Mouse (Mus musculus): Measurements from ENCODE around the gene Fam229a. TPM values are rescaled to one million over a fixed set of nuclear protein-coding genes. Genes with fewer than 3 reads are reported as not detected.

Gene Fam229a
- 0.10 TPM for polyA plus RNA-seq (2012; fragmentation: generic; extraction: Trizol)

DNA sequence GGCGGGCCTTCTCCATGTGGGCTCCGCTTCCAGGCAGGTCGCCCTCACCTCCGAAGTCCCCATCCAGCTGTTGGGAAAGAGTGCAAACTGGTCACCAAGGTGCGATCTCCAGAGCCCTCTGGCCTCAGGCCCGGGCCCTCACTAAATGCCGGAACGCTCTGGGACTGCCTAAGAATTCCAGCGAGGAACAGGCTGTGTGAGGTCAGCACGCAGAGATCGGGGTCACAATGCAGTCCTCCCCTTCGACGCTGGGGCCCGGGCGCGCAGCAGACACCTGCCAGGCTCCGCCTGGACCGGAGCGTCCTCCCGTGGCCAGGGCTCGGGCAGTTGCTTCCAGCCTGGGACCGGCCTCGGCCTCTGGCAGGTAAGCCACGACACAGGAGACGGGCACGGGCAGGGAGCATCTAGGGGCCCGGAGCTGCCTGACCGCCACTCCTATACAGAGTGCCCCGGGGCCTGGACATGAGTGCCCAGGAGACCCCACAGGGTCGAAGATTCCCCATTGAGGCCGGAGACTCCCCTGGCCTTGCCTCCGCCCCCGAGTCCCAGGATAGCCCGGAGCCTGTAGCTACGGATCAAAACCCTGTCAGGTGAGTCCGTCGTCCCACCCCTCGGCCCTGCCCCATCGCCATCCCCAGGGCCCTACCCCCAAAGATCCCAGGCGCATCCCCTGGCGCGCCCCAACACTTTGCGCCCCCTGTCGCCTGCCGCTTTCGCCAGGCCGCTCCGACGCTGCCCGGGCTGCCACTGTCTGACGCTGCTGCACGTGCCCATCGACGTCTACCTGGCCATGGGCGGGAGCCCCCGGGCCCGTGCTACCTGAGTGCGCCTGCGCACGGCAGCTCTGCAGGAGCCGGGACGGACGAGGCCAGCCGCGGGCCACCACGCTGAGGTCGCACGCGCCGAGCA, at the start of gene Fam229a, which contains the start of gene Tssk3:
Gene Fam229a, plus strand, starts transcription at position 219 of the 909 bp plus-strand sequence.
Gene Tssk3, minus strand, starts transcription at position 51 of the 909 bp plus-strand sequence.
- Histone ChIP-seq H3ac (ENCODE audit: control insufficient read depth, insufficient read length) (no peak within 1 kb of the TSS), H3K79me2 (ENCODE audit: control insufficient read depth, insufficient read depth) (no peaks in the 10 kb centered on the region), H3K36me3 (ENCODE audit: control insufficient read depth, insufficient read depth) (peaks cover 3% of the 10 kb centered on the region), H3K4me2 (ENCODE audit: low read depth) (no peak within 1 kb of the TSS), H3K4me3 (no peak within 1 kb of the TSS), H3K27me3 (ENCODE audit: control insufficient read depth, insufficient read depth, insufficient read length) (peaks cover 8% of the 10 kb centered on the region)
- TF ChIP-seq POLR2AphosphoS2 (IDR thresholded peaks at IDR 0.05; ENCODE audit: insufficient read length, low read depth) (no peak), TCF3 (IDR thresholded peaks at IDR 0.05; ENCODE audit: insufficient read length, low read depth) (no peak), MYOG (IDR thresholded peaks at IDR 0.05; ENCODE audit: control insufficient read depth in 1 of 3, insufficient read depth in 1 of 3, insufficient read length in 2 of 3, low read depth in 2 of 3) (no peak), CEBPB (IDR thresholded peaks at IDR 0.05; ENCODE audit: insufficient read depth, poor library complexity, severe bottlenecking) (no peak), POLR2A (IDR thresholded peaks at IDR 0.05; ENCODE audit: insufficient read length, low read depth) (no peak), MYOD1 (IDR thresholded peaks at IDR 0.05; ENCODE audit: control insufficient read depth in 1 of 3, insufficient read length in 2 of 3, low read depth in 2 of 3) (no peak), SRF (IDR thresholded peaks at IDR 0.05; ENCODE audit: control insufficient read depth, insufficient read length, low read depth) (no peak), USF1 (IDR thresholded peaks at IDR 0.05; ENCODE audit: low read depth) (no peak), E2F4 (IDR thresholded peaks at IDR 0.05; ENCODE audit: insufficient read depth) (no peak), REST (IDR thresholded peaks at IDR 0.05; ENCODE audit: insufficient read depth, insufficient read length) (no peak), TCF12 (IDR thresholded peaks at IDR 0.05; ENCODE audit: insufficient read depth, poor library complexity, severe bottlenecking) (no peak)

DNA sequence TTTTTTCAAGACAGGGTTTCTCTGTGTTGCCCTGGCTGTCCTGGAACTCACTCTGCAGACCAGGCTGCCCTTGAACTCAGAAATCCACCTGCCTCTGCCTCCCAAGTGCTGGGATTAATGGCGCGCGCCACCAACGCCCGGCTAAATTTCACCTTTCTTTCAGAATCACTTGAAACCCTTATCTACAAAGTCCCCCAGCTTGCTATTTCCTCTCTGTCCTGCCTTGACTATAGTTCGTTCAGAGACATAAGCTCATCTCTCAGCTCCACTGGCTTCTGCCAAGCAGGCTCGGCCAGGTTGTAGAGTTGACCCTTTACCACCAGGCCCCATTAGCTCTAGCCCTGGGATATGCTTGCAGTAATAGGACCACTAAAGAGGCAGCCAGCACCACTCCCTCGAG, 43.6 kb upstream of the Fam229a start:
- H3K4me3 ChIP-seq, result no peak overlapping the region
- no peak for TF ChIP-seq MYOD1 (IDR thresholded peaks at IDR 0.05; ENCODE audit: control insufficient read depth in 1 of 3, insufficient read length in 2 of 3, low read depth in 2 of 3)
- TF ChIP-seq MAX (IDR thresholded peaks at IDR 0.05; ENCODE audit: low read depth), result no peak
- TF ChIP-seq SRF (IDR thresholded peaks at IDR 0.05; ENCODE audit: control insufficient read depth, insufficient read length, low read depth), result no peak
- TF ChIP-seq POLR2A (IDR thresholded peaks at IDR 0.05; ENCODE audit: insufficient read length, low read depth), result no peak
- no peak for TF ChIP-seq CEBPB (IDR thresholded peaks at IDR 0.05; ENCODE audit: insufficient read depth, poor library complexity, severe bottlenecking)
- no peak for TF ChIP-seq USF1 (IDR thresholded peaks at IDR 0.05; ENCODE audit: low read depth)
- TF ChIP-seq E2F4 (IDR thresholded peaks at IDR 0.05; ENCODE audit: insufficient read depth), result no peak
- TF ChIP-seq TCF12 (IDR thresholded peaks at IDR 0.05; ENCODE audit: insufficient read depth, poor library complexity, severe bottlenecking), result no peak
- TF ChIP-seq MYOG (IDR thresholded peaks at IDR 0.05; ENCODE audit: control insufficient read depth in 1 of 3, insufficient read depth in 1 of 3, insufficient read length in 2 of 3, low read depth in 2 of 3), result no peak
- no peak for TF ChIP-seq REST (IDR thresholded peaks at IDR 0.05; ENCODE audit: insufficient read depth, insufficient read length)
- peaks cover 9% of the 10 kb centered on the region for H3K27me3 ChIP-seq (ENCODE audit: control insufficient read depth, insufficient read depth, insufficient read length)
- no peaks in the 10 kb centered on the region for H3K79me2 ChIP-seq (ENCODE audit: control insufficient read depth, insufficient read depth)
- H3K36me3 ChIP-seq (ENCODE audit: control insufficient read depth, insufficient read depth), result no peaks in the 10 kb centered on the region
- no peak overlapping the region for H3ac ChIP-seq (ENCODE audit: control insufficient read depth, insufficient read length)
- no peak overlapping the region for H3K4me2 ChIP-seq (ENCODE audit: low read depth)

DNA sequence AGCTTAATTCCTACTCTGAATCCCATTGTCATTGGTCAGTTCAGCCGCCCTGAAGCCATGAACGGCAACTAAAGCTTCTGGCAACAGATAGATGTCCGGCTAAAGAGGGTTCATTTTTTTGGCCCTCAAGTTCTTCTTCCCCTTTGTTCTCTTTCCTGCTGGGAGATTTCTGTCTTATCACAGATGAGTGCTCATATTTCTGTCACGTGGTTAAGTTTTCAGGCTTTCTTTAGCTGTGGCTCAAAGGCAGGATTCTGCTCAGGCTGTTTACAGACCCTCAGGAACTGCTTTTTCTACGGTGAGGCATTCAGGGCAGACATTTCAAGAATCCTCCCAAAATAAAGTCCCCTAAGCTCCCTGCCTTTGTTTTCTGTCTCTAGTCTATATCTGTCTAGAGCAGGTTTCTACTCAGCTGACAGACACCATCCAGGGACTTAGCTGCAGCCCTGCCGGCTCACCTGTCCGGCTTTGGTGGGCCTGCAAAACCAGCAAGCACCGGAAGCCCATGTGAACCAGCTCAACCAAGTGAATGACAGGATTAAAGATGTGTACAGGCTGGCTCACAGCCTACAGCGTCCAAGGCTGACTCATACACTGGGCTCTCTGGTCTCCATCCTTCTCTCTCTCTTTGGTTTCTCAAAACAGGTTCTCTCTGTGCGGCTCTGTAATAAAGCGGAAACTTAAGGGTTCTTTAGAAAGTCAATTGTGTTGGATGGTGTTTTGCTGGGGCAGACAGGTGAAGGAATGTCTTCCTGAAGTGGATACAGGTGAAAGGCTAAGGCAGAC, 43.0 kb upstream of the Fam229a start:
- H3K4me3 ChIP-seq, result no peak overlapping the region
- peaks cover 3% of the 10 kb centered on the region for H3K27me3 ChIP-seq (ENCODE audit: control insufficient read depth, insufficient read depth, insufficient read length)
- H3ac ChIP-seq (ENCODE audit: control insufficient read depth, insufficient read length), result no peak overlapping the region
- no peaks in the 10 kb centered on the region for H3K79me2 ChIP-seq (ENCODE audit: control insufficient read depth, insufficient read depth)
- no peaks in the 10 kb centered on the region for H3K36me3 ChIP-seq (ENCODE audit: control insufficient read depth, insufficient read depth)
- no peak overlapping the region for H3K4me2 ChIP-seq (ENCODE audit: low read depth)
- TF ChIP-seq USF1 (IDR thresholded peaks at IDR 0.05; ENCODE audit: low read depth) (peak; percentile 74), REST (IDR thresholded peaks at IDR 0.05; ENCODE audit: insufficient read depth, insufficient read length) (no peak), CEBPB (IDR thresholded peaks at IDR 0.05; ENCODE audit: insufficient read depth, poor library complexity, severe bottlenecking) (no peak)

DNA sequence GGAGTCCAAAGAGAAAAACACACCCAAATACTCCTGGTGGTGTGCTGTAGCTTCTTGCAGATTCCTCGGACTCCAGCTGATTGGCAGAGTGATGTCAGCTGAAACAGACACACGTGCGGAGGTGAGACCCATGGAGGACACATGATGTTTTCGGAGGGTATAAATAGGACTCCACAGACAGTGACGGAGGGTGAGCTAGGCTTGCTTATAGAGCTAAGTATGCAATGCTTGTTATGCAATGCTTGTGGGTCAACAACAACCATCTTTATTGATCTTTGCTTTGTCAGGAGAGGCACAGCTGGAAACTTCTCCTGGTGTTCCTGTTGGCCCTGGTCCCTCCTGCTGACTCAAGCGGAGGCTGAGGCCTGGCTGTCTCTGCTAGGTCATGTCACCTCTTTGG, 42.3 kb upstream of the Fam229a start:
- Histone ChIP-seq H3K27me3 (ENCODE audit: control insufficient read depth, insufficient read depth, insufficient read length) (no peaks in the 10 kb centered on the region), H3ac (ENCODE audit: control insufficient read depth, insufficient read length) (no peak overlapping the region), H3K79me2 (ENCODE audit: control insufficient read depth, insufficient read depth) (no peaks in the 10 kb centered on the region), H3K4me3 (no peak overlapping the region), H3K4me2 (ENCODE audit: low read depth) (no peak overlapping the region), H3K36me3 (ENCODE audit: control insufficient read depth, insufficient read depth) (no peaks in the 10 kb centered on the region)
- TF ChIP-seq TCF12 (IDR thresholded peaks at IDR 0.05; ENCODE audit: insufficient read depth, poor library complexity, severe bottlenecking), result no peak

DNA sequence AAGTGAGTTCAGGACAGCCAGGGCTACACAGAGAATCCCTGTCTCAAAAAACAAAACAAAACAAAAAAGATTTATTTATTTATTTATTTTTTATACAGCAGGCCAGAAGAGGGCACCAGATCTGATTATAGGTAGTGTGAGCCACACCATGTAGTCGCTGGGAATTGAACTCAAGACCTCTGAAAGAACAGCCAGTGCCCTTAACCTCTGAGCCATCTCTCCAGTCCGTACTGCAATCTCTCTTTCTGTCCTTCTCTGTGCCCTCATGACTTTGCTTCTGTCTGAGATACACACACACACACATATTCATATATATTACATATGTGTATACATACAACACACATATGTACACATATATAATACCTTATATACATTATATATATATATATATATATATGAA, 40.1 kb upstream of the Fam229a start:
- Histone ChIP-seq H3K4me3 (no peak overlapping the region), H3ac (ENCODE audit: control insufficient read depth, insufficient read length) (no peak overlapping the region)
- TF ChIP-seq TCF12 (IDR thresholded peaks at IDR 0.05; ENCODE audit: insufficient read depth, poor library complexity, severe bottlenecking) (no peak), REST (IDR thresholded peaks at IDR 0.05; ENCODE audit: insufficient read depth, insufficient read length) (no peak), USF1 (IDR thresholded peaks at IDR 0.05; ENCODE audit: low read depth) (no peak), MAX (IDR thresholded peaks at IDR 0.05; ENCODE audit: low read depth) (no peak), POLR2A (IDR thresholded peaks at IDR 0.05; ENCODE audit: insufficient read length, low read depth) (no peak), E2F4 (IDR thresholded peaks at IDR 0.05; ENCODE audit: insufficient read depth) (no peak)

More for the DNA sequence above, 40.1 kb upstream of the Fam229a start:
- H3K27me3 ChIP-seq (ENCODE audit: control insufficient read depth, insufficient read depth, insufficient read length), result no peaks in the 10 kb centered on the region
- no peak overlapping the region for H3K4me2 ChIP-seq (ENCODE audit: low read depth)
- H3K79me2 ChIP-seq (ENCODE audit: control insufficient read depth, insufficient read depth), result no peaks in the 10 kb centered on the region
- H3K36me3 ChIP-seq (ENCODE audit: control insufficient read depth, insufficient read depth), result no peaks in the 10 kb centered on the region
